Mouse (Mus musculus): ENCODE results near the gene Rasgrp1.

Rasgrp1 gene

GRCm38 (mm10) chr2:117335552-117336188 lies 7.1 kb downstream of the Rasgrp1 start:
- no peak for DNase-seq (ENCODE audit: low read depth, low spot score)

GRCm38 (mm10) chr2:117331634-117332033 lies 11.2 kb downstream of the Rasgrp1 start:
- no peak for DNase-seq (ENCODE audit: low read depth, low spot score)

- DNase-seq (ENCODE audit: low read depth, low spot score), result no peak
Observed at GRCm38 (mm10) chr2:117328521-117329285, 14.1 kb downstream of the Rasgrp1 start.

- no peak for DNase-seq (ENCODE audit: low read depth, low spot score)
Observed at GRCm38 (mm10) chr2:117322399-117322798, 20.4 kb downstream of the Rasgrp1 start.

GRCm38 (mm10) chr2:117321231-117321630 lies 21.6 kb downstream of the Rasgrp1 start:
- DNase-seq (ENCODE audit: low read depth, low spot score), result no peak

- no peak for DNase-seq (ENCODE audit: low read depth, low spot score)
Observed at GRCm38 (mm10) chr2:117318991-117319390, 23.8 kb downstream of the Rasgrp1 start.

- no peak for DNase-seq (ENCODE audit: low read depth, low spot score)
Observed at GRCm38 (mm10) chr2:117313586-117314235, 29.1 kb downstream of the Rasgrp1 start.

- no peak for DNase-seq (ENCODE audit: low read depth, low spot score)
Observed at GRCm38 (mm10) chr2:117312441-117312895, 30.3 kb downstream of the Rasgrp1 start.

GRCm38 (mm10) chr2:117312030-117312429 lies 30.8 kb downstream of the Rasgrp1 start:
- DNase-seq (ENCODE audit: low read depth, low spot score), result no peak

GRCm38 (mm10) chr2:117311349-117311748 lies 31.5 kb downstream of the Rasgrp1 start:
- no peak for DNase-seq (ENCODE audit: low read depth, low spot score)

GRCm38 (mm10) chr2:117309046-117309445 lies 33.8 kb downstream of the Rasgrp1 start:
- no peak for DNase-seq (ENCODE audit: low read depth, low spot score)

- DNase-seq (ENCODE audit: low read depth, low spot score), result no peak
Observed at GRCm38 (mm10) chr2:117307959-117308358, 34.8 kb downstream of the Rasgrp1 start.

- no peak for DNase-seq (ENCODE audit: low read depth, low spot score)
Observed at GRCm38 (mm10) chr2:117304941-117305340, 37.9 kb downstream of the Rasgrp1 start.

GRCm38 (mm10) chr2:117303391-117304350 lies 39.1 kb downstream of the Rasgrp1 start:
- DNase-seq (ENCODE audit: low read depth, low spot score), result no peak

- no peak for DNase-seq (ENCODE audit: low read depth, low spot score)
Observed at GRCm38 (mm10) chr2:117299596-117300448, 43.0 kb downstream of the Rasgrp1 start.

- no peak for DNase-seq (ENCODE audit: low read depth, low spot score)
Observed at GRCm38 (mm10) chr2:117288291-117288690, 54.5 kb downstream of the Rasgrp1 start.

GRCm38 (mm10) chr2:117263786-117264408 lies 78.9 kb downstream of the Rasgrp1 start:
- DNase-seq (ENCODE audit: low read depth, low spot score), result peak; percentile 23

- DNase-seq (ENCODE audit: low read depth, low spot score), result no peak
Observed at GRCm38 (mm10) chr2:117262184-117262583, 80.6 kb downstream of the Rasgrp1 start.

- no peak for DNase-seq (ENCODE audit: low read depth, low spot score)
Observed at GRCm38 (mm10) chr2:117257617-117258016, 85.2 kb downstream of the Rasgrp1 start.

GRCm38 (mm10) chr2:117255415-117255814 lies 87.4 kb downstream of the Rasgrp1 start:
- no peak for DNase-seq (ENCODE audit: low read depth, low spot score)
